Mouse (Mus musculus) midbrain, embryonic 10.5 days (tissue): ENCODE measurements around the gene Mlx. TPM values are rescaled to one million over a fixed set of nuclear protein-coding genes. Genes with fewer than 3 reads are reported as not detected.

Source experiments
- DNase-seq: peaks from one replicate; pipeline ENCODE4 v3.0.0-alpha.2; 2017; ENCODE audit warnings: low spot score
- H3K27ac ChIP-seq: fragments of 300-500 bp; sonication (generic); replicated peaks from 2 replicates; pipeline ENCODE4 v1.5.1; 2016; ENCODE audit warnings: mild to moderate bottlenecking
- H3K27me3 ChIP-seq: fragments of 300-500 bp; sonication (generic); 2 replicates; pipeline ENCODE4 v1.6.1; 2016; ENCODE audit warnings: low read depth, mild to moderate bottlenecking; ENCODE audit not compliant: poor library complexity, severe bottlenecking
- H3K36me3 ChIP-seq: fragments of 300-500 bp; sonication (generic); 2 replicates; pipeline ENCODE4 v1.6.1; 2016; ENCODE audit warnings: mild to moderate bottlenecking, moderate library complexity
- H3K4me1 ChIP-seq: fragments of 300-500 bp; sonication (generic); 2 replicates; pipeline ENCODE4 v1.6.1; 2016
- H3K4me3 ChIP-seq: fragments of 300-500 bp; sonication (generic); 2 replicates; pipeline ENCODE4 v1.5.1; 2016; ENCODE audit warnings: mild to moderate bottlenecking, moderate library complexity
- H3K9me3 ChIP-seq: fragments of 300-500 bp; sonication (generic); replicated peaks from 2 replicates; pipeline ENCODE4 v1.6.1; 2016; ENCODE audit warnings: mild to moderate bottlenecking
- WGBS: fragments of 180-500 bp; shearing (Covaris S2); methylation state at CpG from one replicate; pipeline ENCODE4 v1.1.7; 2016; 5-methylcytosine and 5-hydroxymethylcytosine counted together
- polyA plus RNA-seq: library from polyadenylated mRNA; unstranded; fragments of >200 nt; fragmentation: Nextera tagmentation; extraction: Ambion mirVana; gene quantifications from 2 replicates; pipeline ENCODE4 v1.2.1, GENCODE M21; 2016

Gene Mlx
- polyA plus RNA-seq, result 42.7 and 49.1 TPM in 2 replicates

- Histone ChIP-seq H3K36me3 (peaks cover 54% of the 10 kb centered on the region), H3K9me3 (no peaks in the 10 kb centered on the region), H3K4me3 (peak within 1 kb of the TSS; percentile 88), H3K27ac (peak within 1 kb of the TSS; percentile 89), H3K4me1 (peaks cover 54% of the 10 kb centered on the region), H3K27me3 (no peaks in the 10 kb centered on the region)
- WGBS, result 2% methylated on average over 52 of the region's 52 CpGs
- DNase-seq, result peak; percentile 91
Measured at GRCm38 (mm10) chr11:101086756-101087681, at the start of gene Mlx. Mlx (plus strand) TSS chr11:101087277.

- no peak for DNase-seq
- Histone ChIP-seq H3K27ac (no peak overlapping the region), H3K4me3 (no peak overlapping the region), H3K36me3 (peaks cover 97% of the 10 kb centered on the region), H3K4me1 (no peaks in the 10 kb centered on the region), H3K27me3 (no peaks in the 10 kb centered on the region), H3K9me3 (no peaks in the 10 kb centered on the region)
- WGBS, result 89% methylated on average over 10 of the region's 10 CpGs
Measured at GRCm38 (mm10) chr11:101037795-101038194, 49.3 kb upstream of the Mlx start.

GRCm38 (mm10) chr11:101045826-101046225 lies 41.3 kb upstream of the Mlx start:
- Histone ChIP-seq H3K27ac (no peak overlapping the region), H3K4me1 (no peaks in the 10 kb centered on the region), H3K9me3 (no peaks in the 10 kb centered on the region), H3K36me3 (peaks cover 99% of the 10 kb centered on the region), H3K4me3 (no peak overlapping the region), H3K27me3 (no peaks in the 10 kb centered on the region)
- WGBS, result 91% methylated on average over 4 of the region's 4 CpGs
- no peak for DNase-seq

- DNase-seq, result no peak
- no peaks in the 10 kb centered on the region for H3K4me1 ChIP-seq
- no peaks in the 10 kb centered on the region for H3K9me3 ChIP-seq
- H3K27ac ChIP-seq, result no peak overlapping the region
- H3K36me3 ChIP-seq, result peaks cover 99% of the 10 kb centered on the region
- no peaks in the 10 kb centered on the region for H3K27me3 ChIP-seq
- 72% methylated on average over 9 of the region's 9 CpGs for WGBS
- H3K4me3 ChIP-seq, result no peak overlapping the region
Measured at GRCm38 (mm10) chr11:101046440-101046839, 40.6 kb upstream of the Mlx start.

GRCm38 (mm10) chr11:101047502-101047901 lies 39.6 kb upstream of the Mlx start:
- Histone ChIP-seq H3K27ac (no peak overlapping the region), H3K27me3 (no peaks in the 10 kb centered on the region), H3K4me1 (no peaks in the 10 kb centered on the region), H3K9me3 (no peaks in the 10 kb centered on the region), H3K4me3 (no peak overlapping the region), H3K36me3 (peaks cover 100% of the 10 kb centered on the region)
- 87% methylated on average over 3 of the region's 3 CpGs for WGBS
- no peak for DNase-seq

- no peak for DNase-seq
- Histone ChIP-seq H3K36me3 (peaks cover 99% of the 10 kb centered on the region), H3K4me3 (no peak overlapping the region), H3K27me3 (no peaks in the 10 kb centered on the region), H3K27ac (0 out of 2 replicates have a peak overlapping the region, but pooled peaks have one; percentile 28), H3K4me1 (no peaks in the 10 kb centered on the region), H3K9me3 (no peaks in the 10 kb centered on the region)
- WGBS, result 93% methylated on average over 9 of the region's 9 CpGs
Measured at GRCm38 (mm10) chr11:101050359-101050758, 36.7 kb upstream of the Mlx start.

GRCm38 (mm10) chr11:101051051-101051493 lies 36.0 kb upstream of the Mlx start:
- WGBS, result 90% methylated on average over 6 of the region's 6 CpGs
- no peak for DNase-seq
- H3K4me3 ChIP-seq, result no peak overlapping the region
- no peaks in the 10 kb centered on the region for H3K4me1 ChIP-seq
- peaks cover 99% of the 10 kb centered on the region for H3K36me3 ChIP-seq
- no peaks in the 10 kb centered on the region for H3K27me3 ChIP-seq
- H3K9me3 ChIP-seq, result no peaks in the 10 kb centered on the region
- H3K27ac ChIP-seq, result no peak overlapping the region

- H3K9me3 ChIP-seq, result no peaks in the 10 kb centered on the region
- no peaks in the 10 kb centered on the region for H3K4me1 ChIP-seq
- H3K36me3 ChIP-seq, result peaks cover 99% of the 10 kb centered on the region
- no peak overlapping the region for H3K4me3 ChIP-seq
- H3K27me3 ChIP-seq, result no peaks in the 10 kb centered on the region
- no peak for DNase-seq
- 89% methylated on average over 8 of the region's 8 CpGs for WGBS
- no peak overlapping the region for H3K27ac ChIP-seq
Measured at GRCm38 (mm10) chr11:101051617-101052016, 35.5 kb upstream of the Mlx start.

GRCm38 (mm10) chr11:101052751-101053473 lies 34.2 kb upstream of the Mlx start:
- no peaks in the 10 kb centered on the region for H3K4me1 ChIP-seq
- no peaks in the 10 kb centered on the region for H3K27me3 ChIP-seq
- H3K27ac ChIP-seq, result no peak overlapping the region
- H3K36me3 ChIP-seq, result peaks cover 95% of the 10 kb centered on the region
- H3K9me3 ChIP-seq, result no peaks in the 10 kb centered on the region
- H3K4me3 ChIP-seq, result no peak overlapping the region
- WGBS, result 95% methylated on average over 10 of the region's 10 CpGs
- DNase-seq, result no peak

GRCm38 (mm10) chr11:101053974-101054373 lies 33.1 kb upstream of the Mlx start:
- WGBS, result 97% methylated on average over 1 of the region's 1 CpGs
- no peak overlapping the region for H3K27ac ChIP-seq

GRCm38 (mm10) chr11:101055418-101055817 lies 31.7 kb upstream of the Mlx start:
- Histone ChIP-seq H3K9me3 (no peaks in the 10 kb centered on the region), H3K4me1 (peaks cover 16% of the 10 kb centered on the region), H3K4me3 (no peak overlapping the region), H3K27ac (no peak overlapping the region), H3K36me3 (peaks cover 93% of the 10 kb centered on the region), H3K27me3 (no peaks in the 10 kb centered on the region)
- WGBS, result 90% methylated on average over 14 of the region's 14 CpGs
- DNase-seq, result no peak

More at GRCm38 (mm10) chr11:101053974-101054373, 33.1 kb upstream of the Mlx start:
- Histone ChIP-seq H3K36me3 (peaks cover 93% of the 10 kb centered on the region), H3K27me3 (no peaks in the 10 kb centered on the region), H3K4me1 (peaks cover 6% of the 10 kb centered on the region), H3K4me3 (no peak overlapping the region), H3K9me3 (no peaks in the 10 kb centered on the region)
- no peak for DNase-seq

- no peak for DNase-seq
- Histone ChIP-seq H3K4me3 (no peak overlapping the region), H3K4me1 (peaks cover 16% of the 10 kb centered on the region), H3K36me3 (peaks cover 92% of the 10 kb centered on the region), H3K27ac (no peak overlapping the region), H3K27me3 (no peaks in the 10 kb centered on the region), H3K9me3 (no peaks in the 10 kb centered on the region)
- 60% methylated on average over 8 of the region's 8 CpGs for whole genome bisulfite sequencing
Measured at GRCm38 (mm10) chr11:101056885-101057284, 30.2 kb upstream of the Mlx start.

- peaks cover 92% of the 10 kb centered on the region for H3K36me3 ChIP-seq
- no peaks in the 10 kb centered on the region for H3K27me3 ChIP-seq
- no peak overlapping the region for H3K4me3 ChIP-seq
- WGBS, result 36% methylated on average over 5 of the region's 5 CpGs
- H3K9me3 ChIP-seq, result no peaks in the 10 kb centered on the region
- no peak overlapping the region for H3K27ac ChIP-seq
- DNase-seq, result peak; percentile 72
- H3K4me1 ChIP-seq, result peaks cover 17% of the 10 kb centered on the region
Measured at GRCm38 (mm10) chr11:101057860-101058259, 29.2 kb upstream of the Mlx start.
